Mouse (Mus musculus): ENCODE data around the gene Eif1ad.
A peak's percentile ranks its signal among the peaks of the same experiment; 100 is the strongest.
"Not testable (repeated sequence)": the region's sequence is repeated elsewhere in the genome, so short reads cannot be mapped to it uniquely, and the experiment has no call there.

The Eif1ad gene

DNA sequence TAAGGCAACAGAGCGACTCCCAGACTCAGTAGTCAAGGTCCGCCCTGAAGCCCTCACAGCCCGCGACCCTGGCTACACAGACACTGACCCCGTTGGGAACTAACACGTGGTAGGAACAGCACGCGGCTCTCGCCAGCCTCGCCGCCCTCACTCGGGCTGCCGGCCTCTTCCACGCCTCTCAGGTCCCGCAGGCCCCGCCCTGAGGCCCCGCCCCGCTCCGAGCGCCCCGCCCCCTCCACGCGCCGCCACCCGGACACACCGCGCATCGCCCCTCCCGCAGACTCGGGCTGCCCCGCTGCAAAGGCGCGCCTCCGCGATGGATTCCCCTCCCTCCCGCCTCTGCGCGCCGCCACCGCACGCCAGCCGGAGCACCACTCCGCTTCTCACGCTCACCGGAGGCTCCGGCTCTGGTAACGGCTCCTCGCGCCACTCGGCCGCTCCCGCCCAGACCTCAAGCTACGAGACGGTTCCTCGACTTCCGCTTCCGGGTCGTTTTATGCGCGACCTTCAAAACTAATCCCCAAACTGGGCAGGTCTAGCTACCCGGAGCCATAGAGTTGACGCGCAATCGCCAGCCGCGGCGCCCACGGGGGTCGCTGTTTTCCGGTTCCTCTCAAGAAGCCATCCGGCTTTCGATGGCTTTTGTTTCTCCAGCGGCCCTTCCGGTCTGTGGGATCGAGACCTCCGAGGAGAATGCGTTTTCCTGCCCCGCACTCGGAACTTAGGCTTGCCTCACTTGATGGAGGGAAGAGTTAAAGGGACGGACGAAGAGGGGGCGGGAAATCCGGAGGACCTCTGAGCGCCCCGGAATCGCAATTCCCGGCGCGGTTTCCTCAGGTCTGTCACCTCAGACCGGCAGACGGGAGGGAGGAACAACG is at the start of gene Eif1ad:
Gene Eif1ad, plus strand, starts transcription at position 567 of the 878 bp plus-strand sequence.
- peak; percentile 93 for DNase-seq (ENCODE audit: low spot score)

DNA sequence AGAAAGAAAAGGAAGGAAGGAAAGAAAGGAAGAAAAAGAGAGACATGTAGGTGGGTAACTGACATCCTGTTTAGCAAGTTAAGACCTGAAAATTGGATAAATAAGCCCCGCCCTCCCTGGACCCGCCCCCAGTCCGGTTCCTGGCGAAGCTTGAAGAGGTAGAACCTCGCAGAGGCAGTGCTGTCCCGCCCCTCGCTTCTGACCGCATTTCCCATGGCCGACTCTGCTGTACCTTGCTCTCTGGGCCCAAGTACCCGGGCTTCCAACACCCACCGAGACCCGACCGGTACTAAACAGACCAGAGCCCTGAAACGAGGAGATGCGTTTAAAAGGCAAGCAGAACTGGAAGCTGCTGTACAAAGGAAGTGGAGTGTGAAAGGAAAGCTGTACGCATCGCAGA is 42.7 kb upstream of the Eif1ad start:
- peak; percentile 30 for DNase-seq (ENCODE audit: low spot score)

DNA sequence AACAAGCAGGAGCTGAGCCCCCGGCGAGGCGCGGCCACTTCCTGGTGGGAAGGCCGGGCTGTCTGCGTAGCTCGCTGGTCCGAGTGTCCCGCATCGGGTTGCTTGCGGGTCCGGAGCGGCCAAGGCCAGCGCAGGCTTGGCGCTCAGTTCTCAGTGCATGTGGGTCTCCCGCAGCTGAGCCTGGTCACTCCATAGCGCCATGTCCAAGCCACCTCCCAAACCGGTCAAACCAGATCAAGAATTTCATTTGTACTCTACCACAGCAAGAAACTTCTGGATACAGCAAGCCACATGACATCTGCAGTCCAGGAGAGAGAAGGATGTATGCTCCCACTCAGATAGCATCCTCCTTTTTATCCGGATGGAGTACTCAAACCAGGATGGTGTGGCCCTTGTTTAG is 38.6 kb upstream of the Eif1ad start:
- DNase-seq (ENCODE audit: low spot score) = peak; percentile 58

DNA sequence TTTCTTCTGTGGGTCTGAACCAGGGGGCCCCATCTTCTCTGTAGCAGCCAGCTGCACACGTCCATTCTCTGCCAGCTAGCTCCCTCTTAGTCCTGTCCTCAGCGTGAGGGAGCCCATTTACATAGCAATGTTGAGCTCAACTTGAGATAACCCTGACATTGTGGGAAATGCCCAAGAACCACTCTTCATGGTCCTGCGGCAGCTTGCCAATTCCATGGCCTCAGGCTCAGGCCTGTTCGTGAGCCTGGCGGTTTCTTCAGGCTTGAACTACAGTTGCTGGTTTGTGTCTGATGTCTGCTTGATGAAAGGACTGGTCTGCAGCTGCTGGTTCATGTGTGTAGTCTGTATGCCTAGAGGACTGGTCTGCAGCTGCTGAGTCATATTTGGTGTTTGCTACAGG is 31.8 kb upstream of the Eif1ad start:
- DNase-seq (ENCODE audit: low spot score) = no peak

DNA sequence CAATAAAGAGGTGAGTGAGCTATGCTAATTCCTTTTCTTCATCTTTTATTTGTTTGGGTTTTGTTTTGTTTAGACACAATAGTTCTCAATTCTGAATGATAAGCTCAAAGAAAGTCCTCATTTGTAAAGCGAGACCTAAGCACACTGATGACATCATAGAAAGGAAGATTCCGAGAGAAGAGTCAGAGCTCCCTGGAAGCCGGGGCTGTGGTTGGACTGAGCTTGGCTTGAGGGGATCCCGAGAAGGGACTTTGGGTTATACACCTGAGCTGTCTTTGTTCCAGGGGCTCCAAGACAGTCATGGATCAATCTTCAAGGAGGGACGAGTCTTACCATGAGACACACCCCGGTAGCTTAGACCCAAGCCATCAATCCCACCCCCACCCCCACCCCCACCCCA is 31.1 kb upstream of the Eif1ad start, which contains the start of gene Catsper1:
Gene Catsper1, plus strand, starts transcription at position 301 of the 400 bp plus-strand sequence.
- no peak for DNase-seq (ENCODE audit: low spot score)

DNA sequence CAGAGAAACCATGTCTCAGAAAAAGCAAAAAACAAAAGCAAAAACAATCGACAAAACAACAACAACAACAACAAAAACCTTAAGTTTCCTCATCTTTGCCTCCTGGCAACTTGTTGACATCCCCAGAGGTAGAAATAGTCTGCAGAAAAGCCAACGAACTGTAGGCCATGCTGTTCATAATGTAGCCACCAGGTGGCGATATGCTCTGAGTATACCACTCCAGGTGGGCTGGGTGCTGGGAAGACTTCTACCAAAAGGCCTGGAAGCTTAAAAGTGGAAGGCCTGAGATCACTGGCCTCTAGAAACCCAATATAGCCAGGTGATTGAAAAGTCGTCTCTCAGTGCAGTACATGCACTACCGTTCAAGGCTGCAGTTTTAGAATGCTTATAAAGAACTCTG is 28.6 kb upstream of the Eif1ad start:
- DNase-seq (ENCODE audit: low spot score) = peak; percentile 80

DNA sequence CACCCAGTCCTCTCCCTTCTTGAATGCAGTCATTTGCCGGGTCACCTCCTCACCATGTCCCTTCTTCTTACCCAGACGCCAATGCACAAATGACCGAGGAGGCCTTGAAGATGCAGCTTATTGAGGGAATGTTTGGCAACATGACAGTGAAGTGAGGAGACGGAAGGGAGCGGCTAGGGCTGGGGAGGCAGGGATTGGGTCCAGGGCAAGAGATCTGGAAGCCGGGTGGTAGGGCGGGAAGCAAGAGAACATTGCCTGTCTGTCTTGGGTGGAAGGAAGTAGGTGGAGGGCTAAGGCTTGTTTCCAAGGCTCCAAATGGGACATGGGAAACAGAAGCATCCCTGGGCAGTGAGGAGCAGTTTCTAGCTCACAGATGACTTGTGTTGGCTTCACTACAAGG is 25.2 kb upstream of the Eif1ad start:
- no peak for DNase-seq (ENCODE audit: low spot score)

DNA sequence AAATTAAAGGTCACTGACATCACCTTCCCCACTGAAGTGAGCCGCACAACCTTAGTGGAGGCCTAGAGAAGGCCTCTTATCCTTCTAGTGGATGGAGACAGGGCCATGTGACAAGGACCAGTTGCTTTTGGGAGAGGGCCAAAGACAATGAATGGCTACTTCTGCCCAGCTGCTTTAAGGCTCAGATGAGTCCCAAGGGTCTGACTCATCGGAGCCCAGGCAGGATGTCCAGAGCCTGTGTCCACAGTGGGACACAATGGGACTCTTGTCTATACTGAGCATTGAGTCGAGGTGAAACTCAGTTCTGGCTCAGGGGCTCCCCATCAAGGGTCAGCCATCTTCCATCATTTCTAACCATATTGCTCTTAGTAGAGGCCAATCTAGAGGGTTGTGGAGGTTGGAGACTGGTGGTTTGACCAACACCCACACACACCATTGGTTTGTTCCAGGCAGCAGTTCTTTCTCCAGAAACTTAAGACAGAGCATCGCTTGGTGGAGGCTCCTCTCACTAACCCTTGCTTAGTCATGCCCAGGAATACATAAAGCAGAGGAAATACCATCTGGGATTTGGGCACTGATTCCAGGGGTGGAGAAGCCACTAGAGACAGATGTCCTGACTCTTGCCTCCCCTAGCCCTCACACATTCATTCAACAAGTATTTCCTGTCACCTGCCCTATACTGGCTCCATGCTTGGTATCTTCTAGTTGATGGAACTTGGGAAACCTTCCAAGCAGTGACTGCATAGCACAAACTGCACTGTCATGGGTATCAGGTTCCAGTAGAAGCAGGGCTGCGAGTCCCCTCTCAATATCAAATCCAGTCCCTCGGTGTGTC is 21.0 kb upstream of the Eif1ad start:
- DNase-seq (ENCODE audit: low spot score) = no peak

DNA sequence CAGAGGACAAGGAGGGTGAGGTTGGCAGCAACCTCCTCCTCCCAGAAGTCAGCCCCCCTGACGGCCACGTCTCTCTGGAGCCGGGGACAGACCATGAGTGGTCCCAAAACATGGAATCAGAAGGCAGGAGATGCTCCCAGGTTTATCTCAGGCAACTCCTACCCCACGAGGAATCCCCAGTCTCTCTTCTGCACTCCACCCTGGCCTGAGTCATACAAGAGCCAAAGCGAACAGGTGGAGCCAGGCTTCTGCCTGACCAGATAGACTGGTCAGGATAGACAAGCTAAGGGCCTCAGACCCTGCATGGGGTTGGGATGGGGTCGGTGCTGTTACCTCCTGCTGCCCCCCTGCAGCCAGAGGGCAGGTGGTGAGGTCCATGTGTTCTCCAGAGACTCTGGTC is 18.5 kb upstream of the Eif1ad start:
- DNase-seq (ENCODE audit: low spot score) = no peak

DNA sequence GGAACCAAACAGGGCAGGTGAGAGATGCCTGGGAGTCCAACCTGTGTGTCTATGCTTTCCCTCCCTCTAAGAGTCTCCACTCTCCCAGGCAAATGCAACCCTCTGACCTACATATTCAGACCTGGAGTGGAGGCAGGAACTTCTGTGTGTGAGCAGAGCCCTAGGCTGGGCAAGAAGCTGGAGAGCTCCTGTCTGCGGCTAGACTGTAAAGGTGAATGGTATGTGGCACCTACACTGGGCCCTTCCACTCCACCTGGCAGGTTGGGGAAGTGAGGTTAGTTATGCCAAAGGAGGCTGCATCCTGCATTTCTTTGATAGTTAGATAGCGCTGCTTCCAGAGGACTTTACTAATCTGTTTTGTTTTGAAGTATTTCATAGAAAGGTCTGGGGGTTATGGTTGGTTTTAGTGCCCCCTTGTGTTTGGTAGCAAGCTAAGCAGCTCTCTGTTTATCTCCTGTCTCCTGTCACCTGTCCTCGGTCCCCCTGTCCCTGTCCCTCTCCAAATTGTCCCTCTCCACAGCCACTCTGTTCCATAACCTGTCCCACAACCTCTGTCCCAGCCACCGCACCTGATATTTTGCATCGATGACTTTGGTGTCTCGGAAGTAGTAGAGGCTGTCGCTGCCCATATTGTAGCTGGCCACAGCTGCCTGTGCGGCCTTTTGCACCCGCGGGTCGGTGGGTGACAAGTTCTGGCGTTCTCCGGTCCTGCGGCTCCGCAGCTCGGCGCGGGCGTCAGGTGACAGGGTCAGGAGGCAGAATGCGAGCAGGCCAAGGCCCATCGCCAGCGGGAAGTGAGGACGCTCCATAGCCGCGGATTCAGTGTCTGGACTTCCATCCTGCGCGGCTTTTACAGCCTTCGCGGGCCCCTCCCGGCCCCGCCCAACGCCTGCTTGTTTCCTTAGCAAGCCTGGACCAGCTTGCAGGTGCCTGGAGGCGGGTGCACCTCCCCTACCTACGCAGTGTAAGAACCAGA is 17.7 kb upstream of the Eif1ad start:
- peak; percentile 38 for DNase-seq (ENCODE audit: low spot score)

DNA sequence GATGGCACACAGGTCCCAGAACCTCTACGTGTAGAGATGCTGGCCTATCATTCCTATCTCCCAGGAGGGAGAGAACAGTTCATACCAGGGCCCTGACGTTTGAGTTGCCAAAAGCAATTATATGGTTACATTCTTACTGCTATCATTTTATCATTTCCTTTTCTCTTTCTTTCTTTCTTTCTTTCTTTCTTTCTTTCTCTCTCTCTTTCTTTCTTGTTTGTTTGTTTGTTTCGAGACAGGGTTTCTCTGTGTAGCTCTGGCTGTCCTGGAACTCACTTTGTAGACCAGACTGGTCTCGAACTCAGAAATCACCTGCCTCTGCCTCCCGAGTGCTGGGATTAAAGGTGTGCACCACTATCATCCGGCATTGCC is 17.1 kb upstream of the Eif1ad start, which contains the start of gene Cst6:
Gene Cst6, minus strand, starts transcription at position 73 of the 372 bp plus-strand sequence.
- DNase-seq (ENCODE audit: low spot score) = not testable (repeated sequence)

DNA sequence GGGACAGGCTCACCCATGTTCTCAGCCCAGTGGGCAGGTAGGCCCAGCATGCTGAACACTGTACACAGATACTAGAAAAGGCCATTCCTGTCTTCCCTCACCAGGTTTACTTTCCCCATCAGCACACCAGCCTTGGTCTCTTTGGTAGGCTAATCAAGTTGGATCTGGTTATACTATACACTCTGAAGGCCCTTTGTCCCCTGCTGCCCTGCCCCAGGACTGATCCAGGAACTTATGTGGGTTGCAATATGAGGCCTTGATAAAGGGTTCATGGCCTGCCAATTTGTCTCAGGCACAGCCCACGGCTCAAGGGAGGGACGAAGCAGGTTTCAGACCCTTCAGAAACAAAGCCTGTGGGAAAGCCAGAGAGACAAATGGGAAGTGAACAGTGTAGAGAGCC is 12.9 kb upstream of the Eif1ad start:
- DNase-seq (ENCODE audit: low spot score) = no peak

DNA sequence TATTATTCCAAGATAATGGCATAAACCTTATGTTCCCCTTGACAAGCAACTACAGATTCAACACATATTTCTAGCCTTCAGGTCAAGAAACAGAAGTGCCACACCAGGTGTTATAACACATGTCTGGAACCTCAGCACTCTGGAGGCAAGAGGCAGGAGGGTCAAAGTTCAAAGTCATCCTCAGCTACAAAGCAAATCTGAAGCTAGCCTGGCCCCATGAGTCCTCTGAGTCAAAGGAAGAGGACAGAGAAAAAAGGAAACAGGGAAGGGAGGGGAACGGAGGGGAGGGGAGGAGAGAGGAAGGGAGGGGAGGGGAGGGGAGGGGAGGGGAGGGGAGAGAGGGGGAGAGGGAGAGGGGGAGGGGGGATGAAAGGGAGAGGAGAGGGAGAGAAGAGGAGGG is 10.5 kb upstream of the Eif1ad start:
- no peak for DNase-seq (ENCODE audit: low spot score)

DNA sequence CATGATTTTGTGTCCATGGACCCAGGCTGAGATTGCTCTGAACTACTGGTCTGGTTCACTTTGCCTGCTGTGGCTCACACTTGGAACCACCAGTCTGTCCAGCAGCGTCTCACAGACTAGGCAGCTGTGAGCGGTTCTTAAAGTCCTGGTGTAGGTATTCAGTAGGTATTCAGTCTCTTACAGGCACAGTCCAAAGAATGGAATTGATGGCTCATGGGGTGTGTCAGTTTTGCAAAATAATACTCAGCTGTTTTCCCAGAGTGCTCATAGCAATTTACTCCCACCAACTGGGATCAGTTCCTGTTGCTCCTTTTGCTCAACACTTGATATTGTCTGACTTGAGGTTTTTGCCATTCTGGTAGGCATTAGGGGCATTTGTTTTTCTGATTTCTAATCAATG is 4.4 kb upstream of the Eif1ad start:
- DNase-seq (ENCODE audit: low spot score) = no peak

DNA sequence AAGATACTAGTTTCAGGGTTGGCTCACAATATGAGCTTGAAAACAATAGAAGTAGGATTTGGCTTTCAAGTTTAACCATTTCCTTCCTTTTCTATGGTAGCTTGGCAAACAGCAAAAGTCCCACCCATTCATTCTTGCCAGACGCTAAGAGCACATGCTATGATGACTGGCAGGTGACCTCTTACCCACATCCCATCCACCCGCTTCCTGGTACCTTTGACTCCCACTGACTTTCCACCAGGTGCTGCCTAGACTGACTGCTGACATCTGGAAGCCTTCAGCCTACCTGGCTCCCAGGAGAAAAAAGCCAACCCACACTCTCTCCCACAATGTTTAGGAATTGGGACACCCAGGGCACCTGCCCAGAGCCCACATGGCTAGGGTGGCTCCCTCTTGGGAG is 2.4 kb upstream of the Eif1ad start:
- no peak for DNase-seq (ENCODE audit: low spot score)

DNA sequence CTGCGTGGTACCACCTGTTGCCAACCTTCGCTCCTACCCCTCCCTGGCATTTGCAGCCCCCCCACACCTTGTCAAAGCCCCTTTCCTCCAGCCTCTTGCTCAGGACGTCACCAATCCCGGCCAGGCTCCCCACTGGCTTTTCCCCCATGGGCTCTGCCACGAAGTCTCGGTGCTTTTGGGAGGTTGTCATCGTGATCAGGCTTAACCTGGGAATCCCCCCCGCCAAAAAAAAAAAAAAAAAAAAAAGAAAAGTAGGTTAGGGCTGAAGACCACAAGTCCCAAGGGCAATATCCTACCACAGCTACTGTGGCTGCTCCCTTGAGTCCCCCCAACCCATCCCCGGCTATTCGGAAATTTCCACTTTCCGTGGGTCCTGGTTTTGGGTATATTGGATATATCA is 790 bp upstream of the Eif1ad start:
- no peak for DNase-seq (ENCODE audit: low spot score)

DNA sequence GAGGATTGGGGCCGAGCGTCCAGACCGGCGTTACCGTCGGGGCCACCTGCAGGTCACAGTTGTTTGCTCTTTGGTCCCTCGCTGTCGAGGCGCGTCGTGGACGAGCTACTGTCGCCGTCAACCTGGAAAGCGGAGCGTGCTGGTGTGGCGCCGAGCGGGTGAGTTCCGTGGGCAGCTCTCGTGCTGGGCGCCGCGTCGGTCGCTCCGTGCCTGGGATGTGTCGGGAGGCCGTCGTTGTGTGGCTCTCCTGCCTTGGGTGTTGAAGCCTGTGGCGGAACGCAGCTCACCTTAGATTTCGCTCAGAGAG is 465 bp downstream of the Eif1ad start, which contains the start of gene Banf1:
Gene Banf1, minus strand, starts transcription at position 116 of the 307 bp plus-strand sequence.
- DNase-seq (ENCODE audit: low spot score) = peak; percentile 14

DNA sequence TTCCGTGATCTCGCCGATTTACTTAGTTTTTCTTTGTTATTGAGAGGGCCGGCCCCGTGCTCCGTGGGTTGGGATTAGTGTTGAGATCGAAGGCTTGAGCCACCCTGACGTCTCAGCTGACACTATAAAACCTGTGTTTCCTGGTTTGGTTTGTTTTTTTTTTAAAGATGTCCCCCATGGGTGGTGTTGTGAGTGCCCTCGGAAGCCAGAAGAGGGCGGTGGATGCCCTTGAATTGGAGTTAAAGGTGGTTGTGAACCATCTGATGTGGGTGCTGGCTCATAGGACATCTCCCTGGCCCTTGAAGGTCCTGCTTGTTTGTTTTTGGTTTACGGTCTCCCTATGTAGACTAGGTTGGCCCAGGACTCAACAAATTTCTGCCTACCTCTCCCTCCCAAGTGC is 914 bp downstream of the Eif1ad start:
- DNase-seq (ENCODE audit: low spot score) = no peak

DNA sequence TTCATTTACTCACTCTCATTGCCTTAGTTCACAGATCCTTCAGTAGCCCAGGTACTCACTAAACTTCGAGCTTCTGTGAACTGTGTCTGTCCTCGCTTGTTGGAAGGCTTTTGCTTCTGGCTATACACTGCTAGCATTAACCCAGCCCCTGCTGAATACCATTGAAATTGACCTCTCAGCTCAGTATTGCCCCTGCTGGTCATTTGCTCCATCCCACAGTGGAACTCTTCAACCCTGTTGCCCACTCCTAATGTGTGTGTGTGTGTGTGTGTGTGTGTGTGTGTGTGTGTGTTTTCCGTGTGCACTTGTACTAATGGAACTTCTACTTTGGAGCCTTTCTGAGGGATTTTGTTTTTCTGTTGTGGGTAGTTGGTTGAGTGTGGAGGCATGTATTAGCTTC is 4.4 kb downstream of the Eif1ad start:
- DNase-seq (ENCODE audit: low spot score) = no peak

DNA sequence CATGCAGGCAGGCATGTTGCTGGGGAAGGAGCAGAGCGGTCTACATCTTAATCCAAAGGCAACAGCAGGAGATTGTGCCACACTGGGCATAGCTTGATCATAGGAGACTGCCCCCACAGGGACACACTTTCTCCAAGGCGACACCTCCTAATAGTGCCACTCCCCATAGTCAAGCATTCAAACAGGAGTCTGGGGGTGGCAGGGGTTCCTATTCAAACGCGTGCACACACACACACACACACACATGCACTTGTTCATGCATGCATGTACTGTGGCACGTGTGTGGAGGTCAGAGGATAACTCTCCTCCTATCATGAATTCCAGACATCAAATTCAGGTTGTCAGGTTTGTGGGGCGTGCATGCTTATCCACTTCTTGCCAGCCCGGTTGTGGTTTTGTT is 6.2 kb downstream of the Eif1ad start:
- DNase-seq (ENCODE audit: low spot score) = no peak

DNA sequence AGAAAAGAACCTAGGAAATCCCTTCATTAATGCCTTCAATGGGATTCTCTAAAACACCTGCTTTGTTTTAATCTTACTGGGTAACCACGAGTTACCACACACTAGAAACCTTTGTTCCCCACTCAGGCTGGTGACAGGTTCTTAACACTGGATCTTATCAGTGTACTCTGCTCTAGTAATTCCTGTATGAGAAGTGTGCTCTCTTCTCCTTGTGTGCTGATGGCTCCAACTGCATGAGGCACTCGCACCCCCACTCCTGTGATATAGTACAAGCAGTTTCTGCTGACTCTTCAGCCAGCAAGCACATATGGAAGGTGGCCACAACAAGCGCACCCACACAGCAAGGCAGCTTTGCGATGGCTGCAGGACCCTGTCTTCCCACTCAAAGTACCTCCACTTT is 7.6 kb downstream of the Eif1ad start:
- no peak for DNase-seq (ENCODE audit: low spot score)

DNA sequence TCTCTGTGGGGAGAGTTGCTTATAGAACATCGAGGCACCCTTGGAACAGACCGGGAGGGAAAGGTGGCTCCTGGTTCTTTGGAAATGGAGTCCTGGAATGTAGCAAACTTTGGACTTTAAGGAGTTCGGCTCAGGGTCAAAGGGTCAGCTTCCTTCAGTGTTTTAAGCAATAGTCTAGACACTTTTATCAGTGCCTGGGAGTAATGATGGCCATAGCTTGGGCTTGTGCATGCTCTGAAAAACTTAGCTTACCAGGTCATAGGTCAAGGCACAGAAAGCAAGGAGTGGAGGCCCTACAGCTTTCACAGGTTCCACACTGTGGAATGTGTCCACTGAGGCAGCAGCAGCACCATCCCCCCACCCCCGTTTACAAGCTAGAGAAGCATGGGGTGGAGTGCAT is 8.2 kb downstream of the Eif1ad start:
- no peak for DNase-seq (ENCODE audit: low spot score)

Measured in urinary bladder, postnatal 14 days (tissue).